Mouse (Mus musculus): ENCODE measurements around the gene Gm17606.
"Not testable (repeated sequence)": the region's sequence is repeated elsewhere in the genome, so short reads cannot be mapped to it uniquely, and the experiment has no call there.

The Gm17606 gene

GRCm38 (mm10) chr14:54640946-54641304 is at the start of gene Gm17606:
Gene Gm17606 (plus strand): TSS chr14:54640952.
- no peak for DNase-seq (ENCODE audit: low spot score)

GRCm38 (mm10) chr14:54591056-54591455 is 49.7 kb upstream of the Gm17606 start:
- DNase-seq (ENCODE audit: low spot score): no peak

GRCm38 (mm10) chr14:54592319-54592934 is 48.3 kb upstream of the Gm17606 start:
- DNase-seq (ENCODE audit: low spot score): no peak

- DNase-seq (ENCODE audit: low spot score): no peak
Observed at GRCm38 (mm10) chr14:54594055-54594454, 46.7 kb upstream of the Gm17606 start.

GRCm38 (mm10) chr14:54594631-54595414 is 45.9 kb upstream of the Gm17606 start:
- DNase-seq (ENCODE audit: low spot score): no peak

GRCm38 (mm10) chr14:54597084-54597483 is 43.7 kb upstream of the Gm17606 start:
- DNase-seq (ENCODE audit: low spot score): no peak

- DNase-seq (ENCODE audit: low spot score): no peak
Observed at GRCm38 (mm10) chr14:54601601-54602000, 39.2 kb upstream of the Gm17606 start.

GRCm38 (mm10) chr14:54602613-54603012 is 38.1 kb upstream of the Gm17606 start:
- peak; percentile 47 for DNase-seq (ENCODE audit: low spot score)

GRCm38 (mm10) chr14:54603038-54603654 is 37.6 kb upstream of the Gm17606 start:
- DNase-seq (ENCODE audit: low spot score): peak; percentile 99

GRCm38 (mm10) chr14:54603686-54604085 is 37.1 kb upstream of the Gm17606 start:
- no peak for DNase-seq (ENCODE audit: low spot score)

- DNase-seq (ENCODE audit: low spot score): peak; percentile 77
Observed at GRCm38 (mm10) chr14:54605752-54606321, 34.9 kb upstream of the Gm17606 start, which contains the start of gene 4931414P19Rik. Gene 4931414P19Rik (minus strand): TSS chr14:54605993.

GRCm38 (mm10) chr14:54607226-54607625 is 33.5 kb upstream of the Gm17606 start:
- DNase-seq (ENCODE audit: low spot score): no peak

GRCm38 (mm10) chr14:54609245-54609644 is 31.5 kb upstream of the Gm17606 start:
- DNase-seq (ENCODE audit: low spot score): no peak

GRCm38 (mm10) chr14:54609962-54610361 is 30.8 kb upstream of the Gm17606 start:
- peak; percentile 67 for DNase-seq (ENCODE audit: low spot score)

GRCm38 (mm10) chr14:54610648-54611047 is 30.1 kb upstream of the Gm17606 start:
- no peak for DNase-seq (ENCODE audit: low spot score)

GRCm38 (mm10) chr14:54614130-54614529 is 26.6 kb upstream of the Gm17606 start:
- not testable (repeated sequence) for DNase-seq (ENCODE audit: low spot score)

- DNase-seq (ENCODE audit: low spot score): no peak
Observed at GRCm38 (mm10) chr14:54616226-54616825, 24.4 kb upstream of the Gm17606 start.

- peak; percentile 34 for DNase-seq (ENCODE audit: low spot score)
Observed at GRCm38 (mm10) chr14:54617152-54617896, 23.4 kb upstream of the Gm17606 start.

- DNase-seq (ENCODE audit: low spot score): peak; percentile 96
Observed at GRCm38 (mm10) chr14:54617897-54618365, 22.8 kb upstream of the Gm17606 start, which contains the start of gene Psmb5. Gene Psmb5 (minus strand): TSS chr14:54618022.

GRCm38 (mm10) chr14:54621133-54621532 is 19.6 kb upstream of the Gm17606 start, which contains the start of gene Psmb11:
Gene Psmb11 (plus strand): TSS chr14:54621433.
- no peak for DNase-seq (ENCODE audit: low spot score)

- DNase-seq (ENCODE audit: low spot score): no peak
Observed at GRCm38 (mm10) chr14:54623334-54623733, 17.4 kb upstream of the Gm17606 start.
